Mouse (Mus musculus) c-Kit-negative CD71-positive TER-119-positive erythroid progenitor cells, embryonic 14.5 days (primary cell): ENCODE results near the gene Agap3.

Experiments used
- DNase-seq: peaks from one replicate; pipeline ENCODE4 v3.0.0-alpha.2; 2013; ENCODE audit warnings: low read depth, low spot score

Gene Agap3

GRCm38 (mm10) chr5:24452030-24452690 is at the start of gene Agap3:
Gene Agap3, plus strand, starts transcription at chr5:24452177.
- peak; percentile 58 for DNase-seq

GRCm38 (mm10) chr5:24404594-24405360 is 47.2 kb upstream of the Agap3 start:
- no peak for DNase-seq

DNA sequence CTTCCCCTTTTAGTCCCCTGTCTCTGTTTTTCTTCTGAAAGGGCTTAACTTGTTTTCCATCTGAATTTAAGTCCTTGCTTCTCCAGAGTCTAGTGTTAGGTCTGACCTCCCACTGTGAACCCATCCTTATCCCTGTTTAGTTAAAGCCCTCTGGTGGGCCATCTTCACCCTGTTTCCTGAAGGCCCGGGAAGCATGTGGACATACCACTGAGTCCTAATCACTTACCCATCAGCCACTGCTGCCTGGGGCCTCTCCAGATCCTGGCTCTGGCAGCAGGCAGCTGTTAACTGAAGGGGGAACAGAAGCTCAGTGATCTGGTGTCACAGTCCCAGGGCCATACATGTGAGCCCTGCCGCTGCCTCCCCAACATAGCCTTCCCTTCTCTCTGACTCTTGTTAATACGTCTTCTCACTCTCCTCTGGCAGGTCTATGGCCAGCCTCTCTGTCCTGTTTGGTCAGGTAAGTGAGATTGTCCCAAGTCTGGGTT is 46.5 kb upstream of the Agap3 start:
- no peak for DNase-seq

- DNase-seq, result no peak
These were observed 43.3 kb upstream of the Agap3 start for GRCm38 (mm10) chr5:24408651-24409050.

- no peak for DNase-seq
These were observed 42.5 kb upstream of the Agap3 start for GRCm38 (mm10) chr5:24409466-24409865.

DNA sequence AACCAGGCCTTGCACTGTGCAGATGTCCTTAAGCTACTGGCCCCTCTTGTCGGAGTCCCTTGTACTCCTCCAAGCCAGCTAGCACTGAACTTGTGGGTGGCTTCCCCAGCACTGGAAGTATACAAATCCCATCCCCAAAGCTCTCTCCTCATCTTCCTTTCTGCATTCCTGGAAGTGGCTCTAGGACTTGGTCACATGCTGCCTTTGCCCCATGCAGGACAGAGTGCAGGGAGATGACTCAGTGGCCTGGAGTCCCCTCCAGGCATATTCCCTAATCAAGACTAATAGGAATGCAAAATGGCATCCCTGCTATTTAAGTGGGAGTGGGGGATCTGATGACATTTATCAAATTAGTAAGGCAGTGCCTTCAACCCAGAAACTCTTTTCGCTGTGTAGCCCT is 39.9 kb upstream of the Agap3 start:
- DNase-seq, result no peak

- no peak for DNase-seq
These were observed 38.8 kb upstream of the Agap3 start, which contains the start of gene Asic3 for GRCm38 (mm10) chr5:24413042-24413693. Gene Asic3, plus strand, starts transcription at chr5:24413392.

- no peak for DNase-seq
These were observed 38.0 kb upstream of the Agap3 start for GRCm38 (mm10) chr5:24413938-24414337.

DNA sequence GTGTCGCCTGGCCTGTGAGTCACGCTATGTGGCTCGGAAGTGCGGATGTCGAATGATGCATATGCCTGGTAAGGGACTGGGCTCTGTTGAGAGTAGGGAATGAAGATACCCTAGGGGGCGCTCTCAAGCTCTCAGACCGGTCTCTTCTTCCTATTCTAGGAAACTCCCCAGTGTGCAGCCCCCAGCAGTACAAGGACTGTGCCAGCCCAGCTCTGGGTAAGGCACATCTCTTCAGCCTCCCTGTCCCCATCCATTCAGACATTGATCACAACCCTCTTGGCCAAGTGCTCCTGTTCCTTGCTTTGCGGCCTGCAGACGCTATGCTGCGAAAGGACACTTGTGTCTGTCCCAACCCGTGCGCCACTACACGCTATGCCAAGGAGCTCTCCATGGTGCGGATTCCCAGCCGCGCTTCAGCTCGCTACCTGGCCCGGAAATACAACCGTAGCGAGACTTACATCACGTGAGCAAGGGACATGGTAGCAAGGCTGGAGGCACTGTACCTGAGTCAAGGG is 35.7 kb upstream of the Agap3 start:
- DNase-seq, result peak; percentile 28

- no peak for DNase-seq
These were observed 34.4 kb upstream of the Agap3 start for GRCm38 (mm10) chr5:24417587-24417986.

DNA sequence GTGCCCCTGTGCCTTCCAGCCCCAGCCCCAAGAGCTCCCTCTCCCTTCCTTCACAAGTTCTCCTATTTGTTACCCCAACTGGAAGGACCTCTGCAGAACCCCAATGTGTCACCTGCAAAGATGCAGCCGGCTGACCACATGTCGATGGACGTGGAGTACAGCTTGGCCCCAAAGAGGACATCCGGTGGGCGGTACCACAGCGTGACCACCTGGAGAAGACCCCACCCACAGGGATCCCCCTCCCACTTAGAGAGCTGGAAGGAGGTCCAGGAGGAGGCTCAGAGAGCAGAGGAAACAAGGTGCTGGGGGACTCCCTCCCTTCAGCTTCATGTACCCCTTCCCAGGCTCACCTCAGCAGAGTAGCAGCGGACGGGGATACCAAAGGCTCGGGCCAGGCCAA is 31.6 kb upstream of the Agap3 start:
- DNase-seq, result no peak

DNA sequence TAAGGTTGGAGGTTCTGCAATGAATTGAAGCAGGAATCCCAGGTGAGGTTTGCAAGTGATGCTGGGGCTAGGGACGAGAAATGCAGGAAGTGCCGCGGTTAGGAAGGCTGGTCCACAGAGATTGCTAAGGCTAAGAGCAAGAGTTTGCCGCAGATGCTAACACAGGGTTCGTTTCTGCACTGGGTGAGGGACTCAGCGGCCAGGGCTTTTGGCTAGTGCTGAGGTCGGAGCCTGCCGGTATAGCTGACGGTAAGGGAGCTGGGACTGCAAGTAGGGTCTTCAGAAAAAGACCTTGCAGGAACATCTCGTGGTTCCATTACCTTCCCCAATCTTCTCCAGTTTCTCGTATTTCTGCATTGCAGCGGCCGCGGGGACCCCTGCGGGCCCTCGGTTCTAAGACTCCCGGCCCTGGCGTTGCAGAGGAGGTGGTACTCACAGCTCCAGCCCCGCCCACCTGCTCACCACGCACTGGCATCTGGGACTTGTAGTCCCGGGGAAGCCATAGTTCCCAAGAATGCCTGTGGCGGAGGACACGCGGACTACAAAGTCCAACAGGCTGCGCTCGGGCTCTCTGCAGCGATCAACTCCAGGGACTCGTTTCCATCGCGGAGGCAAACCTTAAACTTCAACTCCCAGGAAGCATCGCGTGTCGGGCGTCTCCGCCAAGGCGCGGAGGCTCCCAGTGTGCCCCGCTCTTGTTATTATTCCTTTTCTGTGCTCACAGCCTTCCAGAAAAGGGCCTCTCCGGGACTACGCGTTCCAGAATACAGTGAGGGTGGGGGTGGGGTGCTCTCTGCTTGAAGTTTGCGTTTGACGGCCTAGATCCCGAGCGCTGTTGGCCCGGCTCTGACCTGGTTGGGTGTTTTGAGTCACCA is 28.6 kb upstream of the Agap3 start, which contains the start of the genes Cdk5 and Slc4a2:
Cdk5 (minus strand) TSS at position 402 of the 875 bp plus-strand sequence.
Slc4a2 (plus strand) TSS at position 709 of the 875 bp plus-strand sequence.
- DNase-seq, result peak; percentile 94

DNA sequence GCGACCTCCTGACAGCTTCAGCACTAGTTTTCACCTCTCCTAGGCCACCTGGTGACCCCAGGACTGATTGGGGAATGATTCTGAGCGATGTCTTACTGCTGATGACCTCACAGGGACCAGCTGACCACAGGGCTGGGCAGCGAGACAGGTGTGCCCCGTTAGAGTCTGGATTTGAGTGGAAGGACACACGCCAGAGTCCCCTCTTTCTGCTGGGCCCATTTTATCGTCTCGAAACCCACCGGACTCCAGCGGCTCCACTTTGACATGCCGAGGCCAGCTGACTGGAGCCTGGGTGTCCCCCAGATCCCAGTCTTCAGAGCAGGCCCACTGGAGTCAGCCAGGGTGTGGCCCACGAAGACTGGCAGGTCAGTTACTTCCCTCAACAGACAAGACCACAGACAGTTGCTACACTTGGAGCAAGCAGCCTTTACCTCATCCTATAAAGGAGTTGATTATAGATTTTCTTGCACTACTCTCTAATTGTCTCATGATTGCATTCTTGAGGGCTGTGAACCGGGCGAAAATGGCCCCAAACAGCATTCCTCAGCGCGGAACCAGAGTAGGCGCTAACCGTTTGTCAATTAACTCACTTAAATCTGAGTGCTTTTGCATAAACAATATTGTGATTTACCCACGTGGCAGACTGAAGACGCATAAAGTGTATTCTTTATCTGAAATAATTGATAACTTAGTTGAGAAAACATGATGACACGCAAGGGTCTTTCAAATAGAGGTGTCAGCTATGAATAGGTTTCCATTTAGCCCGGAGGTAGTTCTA is 27.8 kb upstream of the Agap3 start:
- DNase-seq, result peak; percentile 40

- peak; percentile 71 for DNase-seq
These were observed 27.0 kb upstream of the Agap3 start for GRCm38 (mm10) chr5:24424861-24425411.

DNA sequence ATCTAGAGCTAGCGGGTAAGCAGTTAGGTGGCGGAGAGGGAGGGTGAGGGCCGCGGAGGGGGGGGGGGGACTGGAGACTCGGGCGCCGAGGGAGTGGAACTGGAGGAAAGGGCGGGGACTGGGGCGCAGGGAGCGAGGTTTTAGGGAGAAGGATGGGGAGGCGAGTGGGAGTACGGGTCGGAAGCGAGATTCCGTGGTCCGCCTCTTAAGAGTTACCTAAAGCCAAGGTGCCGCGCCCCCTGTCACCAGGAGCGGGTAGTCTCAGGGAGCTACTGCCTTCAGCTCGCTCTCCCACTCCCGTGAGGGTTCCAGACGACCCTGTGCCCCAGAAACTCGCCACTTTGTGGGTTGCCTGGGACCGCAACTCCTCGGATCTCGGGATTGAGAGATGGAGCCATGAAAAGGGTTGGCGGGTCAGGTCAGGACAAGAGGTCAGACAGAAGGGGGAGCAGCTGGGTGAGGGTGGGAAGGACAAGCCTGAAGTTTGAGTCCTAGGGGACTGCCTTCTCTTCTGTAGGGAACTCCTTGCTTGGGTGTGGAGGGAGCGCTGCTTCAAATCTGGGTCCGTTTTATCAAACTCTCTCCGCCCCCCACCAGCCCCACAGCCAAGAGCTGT is 26.4 kb upstream of the Agap3 start:
- DNase-seq, result no peak

GRCm38 (mm10) chr5:24426037-24426432 is 25.9 kb upstream of the Agap3 start:
- no peak for DNase-seq

GRCm38 (mm10) chr5:24426556-24427284 is 25.3 kb upstream of the Agap3 start:
- DNase-seq, result no peak

- no peak for DNase-seq
These were observed 24.7 kb upstream of the Agap3 start for GRCm38 (mm10) chr5:24427285-24427633.

- no peak for DNase-seq
These were observed 24.0 kb upstream of the Agap3 start for GRCm38 (mm10) chr5:24427981-24428402.
